Mouse (Mus musculus) activated CD4-positive, CD25-positive, alpha-beta regulatory T cell, adult 4 months (primary cell): ENCODE data around the gene Pld1. TPM values are rescaled to one million over a fixed set of nuclear protein-coding genes. Genes with fewer than 3 reads are reported as not detected.

ENCODE experiments used
- ATAC-seq: one replicate; pipeline ENCODE4 v1.8.0; 2017
- polyA plus RNA-seq, 2 experiments: library from polyadenylated mRNA; unstranded; fragments of 100-300 nt; shearing (Covaris generic); gene quantifications; one replicate each; pipeline ENCODE4 v1.2.1; 2017

Gene Pld1
- polyA plus RNA-seq, 2 experiments from 2014 or later: 0.11 to 0.25 TPM

GRCm38 (mm10) chr3:28060713-28061112 lies 122.2 kb downstream of the Pld1 start:
- no peak for ATAC-seq

- ATAC-seq: no peak
These were observed 122.7 kb downstream of the Pld1 start for GRCm38 (mm10) chr3:28061155-28061554.

- no peak for ATAC-seq
These were observed 140.7 kb downstream of the Pld1 start for GRCm38 (mm10) chr3:28079211-28079610.

- no peak for ATAC-seq
These were observed 141.6 kb downstream of the Pld1 start for GRCm38 (mm10) chr3:28080116-28080515.

GRCm38 (mm10) chr3:28081012-28081411 lies 142.5 kb downstream of the Pld1 start:
- no peak for ATAC-seq

DNA sequence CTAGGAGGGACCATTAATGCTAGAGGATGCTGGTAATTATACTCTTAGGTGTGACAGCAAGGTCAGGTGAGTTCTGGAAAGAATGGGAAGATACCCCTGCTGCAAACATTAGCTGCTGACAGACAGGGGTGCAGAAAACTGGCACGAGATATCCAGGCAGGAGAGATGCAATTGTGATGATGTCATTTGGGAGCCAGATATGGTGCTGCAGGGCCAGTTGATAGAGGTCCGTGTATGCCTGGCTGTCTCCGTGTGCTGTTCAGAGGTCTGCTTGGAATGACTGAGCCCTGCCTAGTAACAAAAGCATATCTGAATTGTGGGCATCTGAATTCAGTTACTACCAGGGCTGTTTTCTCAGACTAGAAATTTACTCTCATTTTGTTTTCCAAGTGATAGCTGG lies 144.7 kb downstream of the Pld1 start:
- ATAC-seq: no peak

- no peak for ATAC-seq
These were observed 145.8 kb downstream of the Pld1 start for GRCm38 (mm10) chr3:28084281-28084680.

- no peak for ATAC-seq
These were observed 152.8 kb downstream of the Pld1 start for GRCm38 (mm10) chr3:28091296-28091695.

- ATAC-seq: no peak
These were observed 153.2 kb downstream of the Pld1 start for GRCm38 (mm10) chr3:28091741-28092140.

DNA sequence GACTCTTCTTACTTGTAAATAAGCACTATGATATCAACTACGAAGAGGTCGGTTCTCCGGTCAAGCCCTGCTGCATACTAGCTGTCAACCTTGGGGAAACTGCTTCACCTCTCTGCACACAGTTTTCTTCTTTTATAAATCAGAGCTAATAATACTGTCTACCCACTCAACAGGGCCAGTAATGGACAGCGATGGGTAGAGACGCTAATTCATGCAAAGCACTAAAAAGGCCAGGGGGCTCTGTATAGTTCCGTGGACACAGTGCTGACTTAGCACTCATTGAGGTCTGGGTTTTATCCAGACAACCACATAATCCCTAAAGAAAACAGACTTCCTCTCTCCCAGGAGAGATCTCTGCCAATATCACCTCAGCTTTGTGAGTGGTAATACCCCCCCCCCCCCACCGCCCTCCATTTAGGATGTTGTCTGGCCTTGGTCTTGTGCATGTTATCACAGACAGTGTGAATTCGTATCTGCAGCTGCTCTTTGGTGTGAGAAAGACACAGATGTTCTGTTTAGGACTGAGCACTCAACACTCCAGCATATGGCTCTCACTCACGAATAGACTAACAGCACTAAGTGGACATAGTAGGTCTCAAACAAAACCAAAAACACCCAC lies 155.3 kb downstream of the Pld1 start:
- no peak for ATAC-seq

DNA sequence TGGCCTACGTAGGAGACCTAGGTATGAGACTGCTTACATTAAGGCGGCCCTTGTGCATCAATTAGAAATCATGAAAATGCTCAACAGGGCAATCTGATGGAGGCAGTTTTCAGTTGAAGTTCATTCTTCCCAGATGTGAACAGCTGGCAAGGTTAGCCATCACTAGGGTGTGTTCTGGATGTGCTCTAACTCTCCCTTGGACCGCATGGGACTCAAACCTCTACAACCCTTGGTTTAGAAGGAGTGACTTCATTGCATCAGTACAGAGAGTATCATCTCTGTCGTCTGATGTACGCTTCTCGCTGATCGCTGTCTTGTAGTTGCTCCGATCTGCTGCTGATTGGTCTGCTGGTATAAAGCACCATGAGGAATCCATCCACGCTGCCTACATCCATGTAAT lies 157.0 kb downstream of the Pld1 start:
- ATAC-seq: no peak

GRCm38 (mm10) chr3:28099175-28099574 lies 160.7 kb downstream of the Pld1 start:
- ATAC-seq: no peak

DNA sequence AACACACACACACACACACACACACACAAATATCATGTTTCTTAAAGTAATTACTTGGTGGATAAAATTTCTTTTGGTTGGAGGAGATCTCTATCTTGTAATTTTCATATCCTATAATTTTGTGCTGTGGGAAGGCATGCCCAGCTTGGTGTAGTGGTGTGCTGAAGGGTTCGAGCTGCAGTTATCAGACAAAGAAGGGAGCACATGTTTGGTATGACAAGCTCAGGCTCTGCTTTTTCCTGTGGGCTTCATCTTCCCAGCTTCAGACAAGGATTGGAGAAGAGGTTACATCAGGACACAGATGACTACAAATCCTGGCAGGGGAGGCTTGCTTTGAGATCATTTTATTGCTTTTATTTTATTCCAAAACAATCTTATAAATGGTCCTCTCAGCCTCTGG lies 166.5 kb downstream of the Pld1 start:
- ATAC-seq: no peak

- ATAC-seq: no peak
These were observed 169.0 kb downstream of the Pld1 start for GRCm38 (mm10) chr3:28107446-28108004.

DNA sequence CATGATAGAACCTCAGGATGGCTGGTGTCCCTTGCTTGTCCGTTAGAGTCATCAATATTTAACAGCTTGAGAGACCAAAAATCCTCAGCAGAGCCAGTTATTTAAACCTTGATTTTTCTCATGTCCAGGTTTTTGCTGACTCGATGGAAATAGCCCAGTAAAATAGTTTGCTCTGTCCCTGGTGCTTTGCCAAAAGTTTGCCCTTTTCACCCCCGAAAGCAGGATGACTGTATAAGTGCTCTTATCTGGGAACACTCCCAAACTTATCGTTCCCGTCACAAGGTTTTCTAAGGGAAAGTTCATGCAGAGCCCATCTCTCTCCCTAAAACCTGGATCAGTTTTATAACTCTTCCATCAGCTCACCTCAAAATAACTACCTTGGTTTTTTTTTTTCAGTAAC lies 173.0 kb downstream of the Pld1 start:
- no peak for ATAC-seq

DNA sequence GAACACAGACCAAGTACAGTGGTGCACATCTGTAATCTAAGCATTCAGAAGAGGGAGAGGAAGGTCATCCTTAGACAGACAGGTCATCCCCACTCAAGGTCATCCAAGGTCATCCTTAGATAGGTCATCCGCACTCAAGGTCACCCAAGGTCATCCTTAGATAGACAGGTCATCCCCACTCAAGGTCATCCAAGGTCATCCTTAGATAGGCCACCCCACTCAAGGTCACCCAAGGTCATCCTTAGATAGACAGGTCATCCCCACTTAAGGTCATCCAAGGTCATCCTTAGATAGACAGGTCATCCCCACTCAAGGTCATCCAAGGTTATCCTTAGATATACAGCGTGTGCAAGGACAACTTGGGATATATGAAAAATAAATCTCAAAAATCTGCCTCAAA lies 175.4 kb downstream of the Pld1 start:
- no peak for ATAC-seq

DNA sequence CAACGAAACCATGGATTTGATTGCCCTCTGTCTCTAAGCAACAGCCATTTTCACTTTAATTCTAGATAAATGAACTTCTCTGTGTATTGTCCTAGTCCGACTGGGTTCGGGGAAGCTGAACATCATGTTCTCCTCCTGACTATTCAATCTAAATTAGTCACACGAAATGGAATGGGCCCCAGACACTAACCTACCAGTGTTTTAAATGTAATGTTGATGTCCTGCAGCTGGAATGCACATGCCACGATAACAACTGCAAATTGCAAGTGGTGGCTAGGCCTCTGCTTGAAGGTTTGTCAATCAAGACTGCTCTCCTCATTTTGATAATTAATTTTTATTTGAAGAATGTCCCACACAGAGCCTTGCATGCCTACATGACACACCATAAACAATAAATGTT lies 203.2 kb downstream of the Pld1 start:
- no peak for ATAC-seq

DNA sequence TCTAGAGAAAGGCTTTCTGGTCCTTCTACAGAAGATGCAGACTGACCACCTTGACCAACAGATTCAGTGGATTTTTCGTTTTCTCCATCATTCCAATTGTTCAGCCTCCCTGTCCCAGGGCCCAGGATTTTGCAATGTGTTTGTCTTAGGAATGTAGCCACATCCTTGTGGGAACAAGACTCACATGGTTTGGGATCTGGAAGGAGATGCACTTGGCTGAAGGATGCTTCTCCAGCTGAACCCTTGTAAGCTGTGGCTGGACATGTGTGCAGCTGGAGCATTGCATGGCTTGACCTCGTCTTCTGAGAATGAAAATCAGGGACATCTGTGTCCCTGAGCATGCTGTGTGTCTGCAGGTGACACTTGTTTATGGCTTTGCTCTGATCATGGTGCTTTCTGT lies 203.6 kb downstream of the Pld1 start:
- no peak for ATAC-seq

DNA sequence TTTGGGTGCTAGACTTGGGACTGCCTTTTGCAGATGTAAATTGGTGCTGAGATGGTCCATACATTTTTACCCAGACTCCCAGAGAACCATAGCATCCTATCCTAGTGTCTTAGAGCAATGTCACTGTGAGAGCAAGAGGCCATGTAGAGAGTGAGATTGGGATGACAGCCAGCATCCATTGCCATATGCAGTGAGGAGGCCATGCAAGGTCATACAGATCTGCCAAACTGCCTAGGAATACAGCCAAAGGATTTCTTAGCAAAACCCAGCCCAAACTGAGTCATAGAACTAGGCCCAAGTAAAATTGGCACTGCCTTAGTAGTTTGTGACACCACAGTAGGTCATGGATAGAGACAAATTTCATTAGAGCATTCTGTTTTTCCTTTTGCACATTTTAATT lies 206.2 kb downstream of the Pld1 start:
- ATAC-seq: no peak

DNA sequence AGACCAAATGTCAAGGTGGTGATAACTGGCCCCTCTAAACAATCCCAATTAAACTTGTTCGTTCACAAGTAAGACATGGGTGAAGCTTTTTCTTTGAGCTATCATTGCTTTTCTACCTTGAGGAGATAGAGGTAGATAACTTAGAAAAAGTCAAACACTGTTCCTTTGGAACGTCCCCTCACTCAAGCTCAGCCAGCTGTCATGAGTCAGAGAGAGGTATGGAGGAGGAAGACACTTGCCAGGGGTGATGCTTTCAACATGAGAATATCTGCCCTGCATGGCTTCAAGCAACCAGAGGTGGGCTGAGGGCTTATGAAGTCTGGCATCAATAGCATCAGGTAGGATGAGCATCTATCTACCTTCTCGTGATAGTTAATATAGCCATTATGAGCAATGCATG lies 207.0 kb downstream of the Pld1 start:
- ATAC-seq: no peak

DNA sequence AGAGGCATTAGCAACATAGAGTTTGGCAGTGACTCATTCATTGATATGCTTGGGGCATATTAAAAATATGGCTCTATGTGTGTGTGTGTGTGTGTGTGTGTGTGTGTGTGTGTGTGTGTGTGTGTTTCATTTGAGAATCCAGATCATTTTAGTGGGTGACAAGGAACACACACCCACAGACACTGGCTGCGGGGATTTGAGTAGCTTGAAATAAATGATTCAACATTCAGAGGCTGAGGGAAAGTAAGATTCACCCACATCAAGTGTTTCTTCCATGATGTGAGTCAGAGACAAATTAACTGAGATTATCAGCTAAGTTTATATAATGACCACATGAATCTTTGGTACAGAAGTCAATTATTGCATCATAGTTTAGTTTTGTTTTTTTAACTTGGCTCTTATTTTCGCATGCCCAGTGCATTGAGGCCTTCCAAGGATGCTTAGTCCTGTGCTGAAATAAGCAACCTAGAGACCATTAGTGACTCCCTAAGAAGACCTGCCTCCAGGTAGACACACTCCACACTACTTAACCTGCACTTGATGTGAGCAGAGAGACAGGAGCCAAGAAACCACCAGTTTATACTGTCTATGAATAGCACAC lies 211.3 kb downstream of the Pld1 start:
- ATAC-seq: no peak

DNA sequence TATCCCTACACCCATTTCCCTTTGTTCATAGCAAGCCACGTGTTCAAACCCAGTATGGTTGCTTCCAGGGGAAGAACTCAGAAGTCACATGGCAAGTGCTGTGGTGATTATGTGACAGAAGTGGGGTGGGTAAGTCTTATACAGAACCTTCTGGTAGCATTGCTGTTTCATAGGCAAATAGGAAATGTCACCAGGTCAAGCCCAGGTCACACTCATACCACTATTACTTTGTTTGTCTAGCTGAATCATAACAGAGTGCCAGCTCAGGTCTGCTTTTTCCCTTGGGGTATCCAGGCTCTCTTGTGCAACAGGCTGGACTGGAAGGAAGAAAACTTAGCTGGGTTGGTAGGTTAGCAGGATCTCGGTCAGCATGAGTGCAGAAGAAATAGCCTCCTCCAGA lies 219.5 kb downstream of the Pld1 start:
- ATAC-seq: no peak

DNA sequence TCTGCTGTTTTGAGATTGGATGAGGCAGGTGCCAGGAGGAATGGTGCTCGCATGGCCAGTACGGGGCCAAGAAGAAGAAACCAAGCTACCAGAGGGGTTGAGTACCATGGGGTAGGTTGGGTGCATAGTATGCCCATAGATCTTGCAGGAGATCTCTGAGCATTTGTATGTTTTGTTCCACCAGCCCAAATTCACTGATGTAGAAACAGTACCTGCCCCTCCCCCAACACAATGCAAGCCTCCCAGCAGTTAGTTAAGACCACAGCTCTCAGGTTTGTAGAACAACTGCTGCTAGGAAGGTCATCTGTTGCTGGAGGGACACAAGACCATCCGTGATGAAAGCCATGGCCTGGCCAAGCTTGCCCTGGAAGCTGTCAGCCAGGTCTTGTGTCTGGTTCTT lies 220.4 kb downstream of the Pld1 start:
- no peak for ATAC-seq

- ATAC-seq: no peak
These were observed 223.9 kb downstream of the Pld1 start for GRCm38 (mm10) chr3:28162346-28162745.

DNA sequence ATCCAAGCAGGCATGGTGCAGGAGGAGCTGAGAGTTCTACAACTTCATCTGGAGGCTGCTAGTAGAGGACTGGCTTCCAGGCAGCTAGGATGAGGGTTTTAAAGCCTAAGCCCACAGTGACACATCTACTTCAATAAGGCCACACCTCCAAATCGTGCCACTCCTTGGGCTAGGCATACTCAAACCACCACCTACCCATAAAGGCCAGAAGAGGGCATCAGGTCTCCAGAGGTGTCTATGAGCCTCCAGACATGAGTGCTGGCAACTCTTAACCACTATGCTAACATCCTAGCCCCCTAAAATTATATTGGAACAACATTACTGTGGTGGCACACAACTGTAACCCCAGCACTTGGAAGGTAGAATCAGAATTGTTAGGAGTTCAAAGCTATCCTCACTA lies 226.2 kb downstream of the Pld1 start:
- ATAC-seq: no peak
